ENCODE assay signal across 8 mouse cellular contexts in the genomic region with DNA sequence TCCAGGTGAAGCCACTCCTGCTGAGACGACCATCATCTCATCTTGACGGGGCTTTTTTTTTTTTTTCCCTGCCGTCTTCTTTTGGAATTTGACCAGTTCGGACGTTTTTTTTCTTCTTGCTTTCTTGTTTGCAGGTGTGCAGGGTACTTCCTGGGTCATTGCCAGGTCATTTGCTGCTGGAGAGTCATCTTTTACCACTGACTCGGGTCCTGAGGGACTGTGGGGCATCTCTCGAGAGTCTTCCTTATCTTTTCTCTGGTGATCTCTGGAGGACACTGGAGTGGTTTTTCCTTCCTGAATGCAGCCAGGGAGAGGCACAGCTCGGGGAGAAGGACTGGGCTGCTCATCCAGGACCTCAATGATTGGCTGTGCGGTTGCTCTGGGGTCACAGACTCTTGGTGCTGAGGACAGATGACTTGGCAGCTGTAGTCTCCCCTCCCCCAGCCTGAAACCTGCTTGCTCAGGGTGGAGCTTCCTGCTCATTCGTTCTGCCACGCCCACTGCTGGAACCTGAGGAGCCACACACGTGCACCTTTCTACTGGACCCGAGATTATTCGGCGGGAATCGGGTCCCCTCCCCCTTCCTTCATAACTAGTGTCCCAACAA. TPM values are rescaled to one million over a fixed set of nuclear protein-coding genes. Genes with fewer than 3 reads are reported as not detected.
DNase-seq lines count a peak whose midpoint lies in the region; ATAC-seq and TF ChIP-seq lines count a peak whose summit lies in the region.
"Not testable (repeated sequence)": the region's sequence is repeated elsewhere in the genome, so short reads cannot be mapped to it uniquely, and the experiment has no call there.

No protein-coding gene starts in this region.

- H3K4me2 ChIP-seq in embryonic facial prominence, embryonic 15.5 days (replicated peaks): peak overlapping the region; percentile 36
- peak overlapping the region; percentile 54 for H3K4me2 ChIP-seq in heart, embryonic 16.5 days (ENCODE audit: low read depth, low read length)
- H3K4me2 ChIP-seq in intestine, postnatal 0 days (replicated peaks; ENCODE audit: low read depth): peak overlapping the region; percentile 61
- peak overlapping the region; percentile 48 for H3K4me2 ChIP-seq in limb, embryonic 12.5 days
- H3K4me2 ChIP-seq in lung, postnatal 0 days (replicated peaks; ENCODE audit: low read depth, low read length): peak overlapping the region; percentile 25; the same call in 1 of the 2 replicates

- H3K36me3 ChIP-seq in MEL (ENCODE audit: control insufficient read depth in 1 of 2, insufficient read depth in 2 of 2, low read length in 2 of 2): peaks cover 0 to 23% of the 10 kb centered on the region in 2 experiments; a peak in 2 of 4 replicates
- H3K36me3 ChIP-seq in embryonic facial prominence, embryonic 15.5 days; heart, embryonic 16.5 days (ENCODE audit: control insufficient read depth, insufficient read depth); intestine, postnatal 0 days (ENCODE audit: control insufficient read depth, insufficient read depth); limb, embryonic 12.5 days; lung, postnatal 0 days (ENCODE audit: insufficient read depth, low read length); small intestine, adult 2 months (ENCODE audit: control insufficient read depth, insufficient read depth, low read length): not testable (repeated sequence)

- not testable (repeated sequence) for TF ChIP-seq POLR2A in MEL (IDR thresholded peaks at IDR 0.05; ENCODE audit: control insufficient read depth in 1 of 2, insufficient read depth in 1 of 2, low read depth in 1 of 2, low read length in 2 of 2, poor library complexity in 1 of 2); small intestine, adult 2 months (IDR thresholded peaks at IDR 0.05; ENCODE audit: low read depth, low read length)

- not testable (repeated sequence) for H3K27me3 ChIP-seq in MEL (ENCODE audit: control insufficient read depth in 1 of 2, insufficient read depth in 2 of 2, low read length in 2 of 2); embryonic facial prominence, embryonic 15.5 days; heart, embryonic 16.5 days (ENCODE audit: control insufficient read depth, insufficient read depth, low read length); intestine, postnatal 0 days (replicated peaks; ENCODE audit: control insufficient read depth, insufficient read depth, low read length); limb, embryonic 12.5 days; lung, postnatal 0 days (replicated peaks; ENCODE audit: insufficient read depth, low read length); small intestine, adult 2 months (ENCODE audit: control insufficient read depth, insufficient read depth, low read length)

- H3K4me1 ChIP-seq in MEL (ENCODE audit: control insufficient read depth in 1 of 2, insufficient read depth in 2 of 2, low read length in 2 of 2): peaks cover 5 to 31% of the 10 kb centered on the region in 2 experiments
- H3K4me1 ChIP-seq in embryonic facial prominence, embryonic 15.5 days; intestine, postnatal 0 days (replicated peaks; ENCODE audit: control insufficient read depth, insufficient read depth, low read length); limb, embryonic 12.5 days (replicated peaks); lung, postnatal 0 days (ENCODE audit: insufficient read depth, low read depth, low read length); small intestine, adult 2 months (ENCODE audit: control insufficient read depth, insufficient read depth, insufficient read length, low read length): not testable (repeated sequence)
- peaks cover 14% of the 10 kb centered on the region for H3K4me1 ChIP-seq in heart, embryonic 16.5 days (ENCODE audit: control insufficient read depth, insufficient read depth, low read length)

- 12% methylated on average over 11 of the region's 16 CpGs for WGBS in embryonic facial prominence, embryonic 15.5 days
- 19% methylated on average over 9 of the region's 16 CpGs for WGBS in heart, embryonic 16.5 days
- 8% methylated on average over 9 of the region's 16 CpGs for WGBS in intestine, postnatal 0 days
- WGBS in limb, embryonic 12.5 days: 20% methylated on average over 9 of the region's 16 CpGs
- WGBS in lung, postnatal 0 days: 3% methylated on average over 9 of the region's 16 CpGs
- WGBS in small intestine, adult 2 months: 3% methylated on average over 11 of the region's 16 CpGs

- peak overlapping the region; percentile 45; the same call in 1 of the 2 replicates for H3K9ac ChIP-seq in MEL (ENCODE audit: control insufficient read depth, low read depth, low read length, poor library complexity, severe bottlenecking)
- not testable (repeated sequence) for H3K9ac ChIP-seq in embryonic facial prominence, embryonic 15.5 days; heart, embryonic 16.5 days (ENCODE audit: low read length); intestine, postnatal 0 days (ENCODE audit: low read depth, low read length); limb, embryonic 12.5 days (replicated peaks); lung, postnatal 0 days (replicated peaks; ENCODE audit: low read depth)

- not testable (repeated sequence) for TF ChIP-seq RAD21 in MEL (IDR thresholded peaks at IDR 0.05; ENCODE audit: low read depth, low read length)

- H3K27ac ChIP-seq in MEL (ENCODE audit: control insufficient read depth, low read depth, low read length); embryonic facial prominence, embryonic 15.5 days (replicated peaks); heart, embryonic 16.5 days (ENCODE audit: low read length); intestine, postnatal 0 days (ENCODE audit: low read depth, low read length); limb, embryonic 12.5 days; lung, postnatal 0 days (ENCODE audit: low read length); small intestine, adult 2 months (ENCODE audit: insufficient read depth, low read depth, low read length): not testable (repeated sequence)

- TF ChIP-seq CTCF in MEL (IDR thresholded peaks at IDR 0.05 in 2 of 3, conservative IDR thresholded peaks at IDR 0.05 in 1 of 3; ENCODE audit: control insufficient read depth in 1 of 3, insufficient read depth in 1 of 3, low read depth in 2 of 3, low read length in 3 of 3, poor library complexity in 1 of 3, severe bottlenecking in 1 of 3); intestine, postnatal 0 days (IDR thresholded peaks at IDR 0.05; ENCODE audit: low read depth); lung, postnatal 0 days (IDR thresholded peaks at IDR 0.05); small intestine, adult 2 months (IDR thresholded peaks at IDR 0.05; ENCODE audit: extremely low read depth, insufficient read length, insufficient replicate concordance, low read depth, low read length): not testable (repeated sequence)

- H3K9me3 ChIP-seq in MEL (replicated peaks; ENCODE audit: insufficient read depth, low read length); embryonic facial prominence, embryonic 15.5 days (replicated peaks); heart, embryonic 16.5 days (replicated peaks; ENCODE audit: control insufficient read depth, low read length); intestine, postnatal 0 days (ENCODE audit: control insufficient read depth); limb, embryonic 12.5 days; lung, postnatal 0 days (ENCODE audit: low read length): not testable (repeated sequence)

- DNase-seq in MEL (ENCODE audit: low read depth, low spot score): peak; percentile 51
- peak; percentile 38 for DNase-seq in lung, postnatal 0 days (ENCODE audit: low spot score)
- peak; percentile 80 for DNase-seq in thymus, postnatal 4 days

- H3K79me2 ChIP-seq in MEL (ENCODE audit: control insufficient read depth, insufficient read depth, low read length, poor library complexity): not testable (repeated sequence)

- not testable (repeated sequence) for ATAC-seq in embryonic facial prominence, embryonic 15.5 days (ENCODE audit: insufficient number of reproducible peaks, low FRiP score, low TSS enrichment, low read depth); limb, embryonic 12.5 days (ENCODE audit: insufficient number of reproducible peaks, insufficient read depth, low FRiP score, low TSS enrichment, low read depth)
- ATAC-seq in heart, embryonic 16.5 days (replicated peaks; ENCODE audit: extremely low read depth, insufficient read depth, low FRiP score): peak; percentile 59
- peak; percentile 76 for ATAC-seq in intestine, postnatal 0 days
- ATAC-seq in lung, postnatal 0 days: peak; percentile 48

- H3K4me3 ChIP-seq in MEL (ENCODE audit: control insufficient read depth in 1 of 2, insufficient read depth in 1 of 2, low read depth in 2 of 2, low read length in 2 of 2): peak overlapping the region in 1 of 2 experiments; percentile 32; a peak in 2 of 4 replicates
- H3K4me3 ChIP-seq in embryonic facial prominence, embryonic 15.5 days (replicated peaks): 0 out of 2 replicates have a peak overlapping the region, but pooled peaks have one; percentile 11
- 0 out of 2 replicates have a peak overlapping the region, but pooled peaks have one; percentile 6 for H3K4me3 ChIP-seq in heart, embryonic 16.5 days (ENCODE audit: low read length)
- not testable (repeated sequence) for H3K4me3 ChIP-seq in intestine, postnatal 0 days (ENCODE audit: low read depth, low read length); limb, embryonic 12.5 days (replicated peaks); lung, postnatal 0 days (ENCODE audit: low read depth, low read length)
- peak overlapping the region; percentile 45 for H3K4me3 ChIP-seq in small intestine, adult 2 months (ENCODE audit: low read depth, low read length)

- not testable (repeated sequence) for TF ChIP-seq EP300 in MEL (IDR thresholded peaks at IDR 0.05; ENCODE audit: low read depth in 1 of 2, low read length in 2 of 2); lung, postnatal 0 days (IDR thresholded peaks at IDR 0.05)

RNA-seq across cellular contexts. Expression of gene Nyap1, which starts 20.7 kb away (rescaled TPM):
- 0.39 and 0.42 TPM in 2 replicates for total RNA-seq in MEL (2012; rRNA removed)
- 1 to 10 TPM in 1 of 2 experiments, not detected in 1; 1.1 TPM for polyA plus RNA-seq in MEL (2012; ENCODE audit: insufficient read depth in 1 of 2, insufficient read length in 2 of 2, low read depth in 1 of 2, low replicate concordance in 2 of 2, missing spikeins in 1 of 2)
- polyA plus RNA-seq in embryonic facial prominence, embryonic 15.5 days (2015; fragmentation: Nextera tagmentation; extraction: Ambion mirVana): 4.6 and 4.7 TPM in 2 replicates
- polyA plus RNA-seq in heart, embryonic 16.5 days (2015; fragmentation: Nextera tagmentation; extraction: Ambion mirVana): 1.6 and 1.9 TPM in 2 replicates
- polyA plus RNA-seq in intestine, postnatal 0 days (2015; fragmentation: Nextera tagmentation; extraction: Ambion mirVana): 1.6 and 2.0 TPM in 2 replicates
- polyA plus RNA-seq in limb, embryonic 12.5 days (2016; fragmentation: Nextera tagmentation; extraction: Ambion mirVana): 3.8 and 4.5 TPM in 2 replicates
- polyA plus RNA-seq in lung, postnatal 0 days (2015; fragmentation: Nextera tagmentation; extraction: Ambion mirVana): 0.51 and 0.65 TPM in 2 replicates
- polyA plus RNA-seq in small intestine, adult 2 months (2012; rRNA removed): 7.3 and 25.1 TPM in 2 replicates

RNA-seq across cellular contexts. Expression of gene Tsc22d4, which starts 24.9 kb away (rescaled TPM):
- 52.7 and 58.3 TPM in 2 replicates for total RNA-seq in MEL (2012; rRNA removed)
- 100 to 1,000 TPM in 1 of 2 experiments, not detected in 1; 203 TPM for polyA plus RNA-seq in MEL (2012; ENCODE audit: insufficient read depth in 1 of 2, insufficient read length in 2 of 2, low read depth in 1 of 2, low replicate concordance in 2 of 2, missing spikeins in 1 of 2)
- 167 and 175 TPM in 2 replicates for polyA plus RNA-seq in embryonic facial prominence, embryonic 15.5 days (2015; fragmentation: Nextera tagmentation; extraction: Ambion mirVana)
- polyA plus RNA-seq in heart, embryonic 16.5 days (2015; fragmentation: Nextera tagmentation; extraction: Ambion mirVana): 164 and 189 TPM in 2 replicates
- polyA plus RNA-seq in intestine, postnatal 0 days (2015; fragmentation: Nextera tagmentation; extraction: Ambion mirVana): 111 and 119 TPM in 2 replicates
- polyA plus RNA-seq in limb, embryonic 12.5 days (2016; fragmentation: Nextera tagmentation; extraction: Ambion mirVana): 127 and 128 TPM in 2 replicates
- 119 and 129 TPM in 2 replicates for polyA plus RNA-seq in lung, postnatal 0 days (2015; fragmentation: Nextera tagmentation; extraction: Ambion mirVana)
- polyA plus RNA-seq in small intestine, adult 2 months (2012; rRNA removed): 72.9 and 209 TPM in 2 replicates

RNA-seq across cellular contexts. Expression of gene Agfg2, which starts 36.1 kb away (rescaled TPM):
- 18.7 and 30.0 TPM in 2 replicates for total RNA-seq in MEL (2012; rRNA removed)
- polyA plus RNA-seq in MEL (2012; ENCODE audit: insufficient read depth in 1 of 2, insufficient read length in 2 of 2, low read depth in 1 of 2, low replicate concordance in 2 of 2, missing spikeins in 1 of 2): 10 to 100 TPM in 1 of 2 experiments, not detected in 1; 38.9 TPM
- polyA plus RNA-seq in embryonic facial prominence, embryonic 15.5 days (2015; fragmentation: Nextera tagmentation; extraction: Ambion mirVana): 16.5 and 18.1 TPM in 2 replicates
- 19.4 and 21.0 TPM in 2 replicates for polyA plus RNA-seq in heart, embryonic 16.5 days (2015; fragmentation: Nextera tagmentation; extraction: Ambion mirVana)
- polyA plus RNA-seq in intestine, postnatal 0 days (2015; fragmentation: Nextera tagmentation; extraction: Ambion mirVana): 16.8 and 19.0 TPM in 2 replicates
- polyA plus RNA-seq in limb, embryonic 12.5 days (2016; fragmentation: Nextera tagmentation; extraction: Ambion mirVana): 22.8 and 23.1 TPM in 2 replicates
- 14.2 and 14.9 TPM in 2 replicates for polyA plus RNA-seq in lung, postnatal 0 days (2015; fragmentation: Nextera tagmentation; extraction: Ambion mirVana)
- 6.1 and 11.6 TPM in 2 replicates for polyA plus RNA-seq in small intestine, adult 2 months (2012; rRNA removed)

RNA-seq across cellular contexts. Expression of gene Ppp1r35, which starts 58.0 kb away (rescaled TPM):
- 35.0 and 35.8 TPM in 2 replicates for total RNA-seq in MEL (2012; rRNA removed)
- 10 to 100 TPM in 1 of 2 experiments, not detected in 1; 46.2 TPM for polyA plus RNA-seq in MEL (2012; ENCODE audit: insufficient read depth in 1 of 2, insufficient read length in 2 of 2, low read depth in 1 of 2, low replicate concordance in 2 of 2, missing spikeins in 1 of 2)
- 34.5 and 39.9 TPM in 2 replicates for polyA plus RNA-seq in embryonic facial prominence, embryonic 15.5 days (2015; fragmentation: Nextera tagmentation; extraction: Ambion mirVana)
- polyA plus RNA-seq in heart, embryonic 16.5 days (2015; fragmentation: Nextera tagmentation; extraction: Ambion mirVana): 20.5 and 22.6 TPM in 2 replicates
- polyA plus RNA-seq in intestine, postnatal 0 days (2015; fragmentation: Nextera tagmentation; extraction: Ambion mirVana): 29.0 and 30.8 TPM in 2 replicates
- polyA plus RNA-seq in limb, embryonic 12.5 days (2016; fragmentation: Nextera tagmentation; extraction: Ambion mirVana): 47.6 and 52.1 TPM in 2 replicates
- polyA plus RNA-seq in lung, postnatal 0 days (2015; fragmentation: Nextera tagmentation; extraction: Ambion mirVana): 28.8 and 29.8 TPM in 2 replicates
- 40.0 and 75.4 TPM in 2 replicates for polyA plus RNA-seq in small intestine, adult 2 months (2012; rRNA removed)
